Mouse (Mus musculus) CH12.LX (cell line): Measurements from ENCODE around the gene Arid1a. TPM values are rescaled to one million over a fixed set of nuclear protein-coding genes. Genes with fewer than 3 reads are reported as not detected.

Experiments used
- DNase-seq: peaks from one replicate; pipeline ENCODE4 v3.0.0-alpha.2; 2013; ENCODE audit errors: extremely low read depth
- H3K27ac ChIP-seq: 2 replicates; pipeline ENCODE4 v1.5.1; 2012; ENCODE audit warnings: low read depth, mild to moderate bottlenecking, control low read depth, moderate library complexity; ENCODE audit not compliant: insufficient read depth
- H3K27me3 ChIP-seq: replicated peaks from 2 replicates; pipeline ENCODE3; 2012; ENCODE audit warnings: inconsistent platforms
- H3K36me3 ChIP-seq, 2 experiments: replicated peaks in 1 of 2; 2 replicates each; pipeline versions ENCODE3 to v1.6.1; 2012; ENCODE audit warnings: inconsistent platforms in 1 of 2, low read length in 1 of 2, mild to moderate bottlenecking in 1 of 2, mixed read lengths in 1 of 2, moderate library complexity in 1 of 2; ENCODE audit not compliant: control insufficient read depth in 1 of 2, insufficient read depth in 1 of 2
- H3K4me1 ChIP-seq, 2 experiments: 2 replicates each; pipeline ENCODE4 v1.6.1; 2012; ENCODE audit warnings: inconsistent platforms in 1 of 2, moderate library complexity in 1 of 2; ENCODE audit not compliant: insufficient read depth in 2 of 2, control insufficient read depth in 1 of 2
- H3K4me2 ChIP-seq: 2 replicates; pipeline ENCODE4 v1.6.1; 2012; ENCODE audit warnings: low read depth, mild to moderate bottlenecking, control low read depth; ENCODE audit not compliant: poor library complexity, insufficient read depth, severe bottlenecking
- H3K4me3 ChIP-seq, 3 experiments: fragments of 150-350 bp in 1 of 3; sonication (generic) in 1 of 3; replicated peaks in 1 of 3; 2 replicates each; pipeline versions ENCODE3 to v1.5.1; 2011 to 2012; ENCODE audit warnings: low read depth in 2 of 3, low read length in 2 of 3, mild to moderate bottlenecking in 2 of 3, moderate library complexity in 2 of 3, control low read depth in 1 of 3, improper control_type of control experiment in 1 of 3, inconsistent platforms in 1 of 3, mixed read lengths in 1 of 3; ENCODE audit not compliant: poor library complexity in 1 of 3
- H3K79me2 ChIP-seq: replicated peaks from 2 replicates; pipeline ENCODE4 v1.6.1; 2012; ENCODE audit warnings: mild to moderate bottlenecking, moderate library complexity; ENCODE audit not compliant: control insufficient read depth, poor library complexity, insufficient read depth, severe bottlenecking; ENCODE audit errors: extremely low read depth
- H3K9ac ChIP-seq: 2 replicates; pipeline ENCODE4 v1.6.1; 2012; ENCODE audit warnings: low read depth, mild to moderate bottlenecking, control low read depth, moderate library complexity; ENCODE audit not compliant: insufficient read depth
- H3K9me3 ChIP-seq: replicated peaks from 2 replicates; pipeline ENCODE3; 2012; ENCODE audit warnings: low read length, inconsistent platforms, mixed read lengths
- BHLHE40 ChIP-seq: IDR thresholded peaks from 2 replicates; pipeline ENCODE4 v1.6.1; 2011; ENCODE audit warnings: mild to moderate bottlenecking, low read depth, low read length, improper control_type of control experiment
- CHD1 ChIP-seq: IDR thresholded peaks from 2 replicates; pipeline ENCODE4 v1.6.1; 2012; ENCODE audit warnings: low read depth, low read length, improper control_type of control experiment, inconsistent platforms
- CHD2 ChIP-seq: IDR thresholded peaks from 2 replicates; pipeline ENCODE4 v1.6.1; 2011; ENCODE audit warnings: low read length, improper control_type of control experiment
- CTCF ChIP-seq, 2 experiments: IDR thresholded peaks in 1 of 2; conservative IDR thresholded peaks in 1 of 2; 2 replicates each; pipeline ENCODE4 v1.5.1; 2011 to 2012; ENCODE audit warnings: low read depth in 2 of 2, low read length in 2 of 2, improper control_type of control experiment in 1 of 2, inconsistent platforms in 1 of 2, mild to moderate bottlenecking in 1 of 2, moderate library complexity in 1 of 2
- E2F4 ChIP-seq: IDR thresholded peaks from 2 replicates; pipeline ENCODE4 v1.6.1; 2011; ENCODE audit warnings: low read depth, low read length, improper control_type of control experiment; ENCODE audit not compliant: insufficient replicate concordance
- ELF1 ChIP-seq: IDR thresholded peaks from 2 replicates; pipeline ENCODE4 v1.6.1; 2014; ENCODE audit warnings: low read depth, mild to moderate bottlenecking, inconsistent platforms, low read length, improper control_type of control experiment
- EP300 ChIP-seq: IDR thresholded peaks from 2 replicates; pipeline ENCODE4 v1.6.1; 2011; ENCODE audit warnings: low read length, improper control_type of control experiment
- ETS1 ChIP-seq: conservative IDR thresholded peaks from 2 replicates; pipeline ENCODE4 v1.6.1; 2012; ENCODE audit warnings: low read depth, mild to moderate bottlenecking, inconsistent platforms, low read length, improper control_type of control experiment, moderate library complexity
- GABPA ChIP-seq: IDR thresholded peaks from 2 replicates; pipeline ENCODE4 v1.6.1; 2012; ENCODE audit warnings: low read depth, low read length, improper control_type of control experiment, inconsistent platforms; ENCODE audit not compliant: insufficient replicate concordance
- HCFC1 ChIP-seq: IDR thresholded peaks from 2 replicates; pipeline ENCODE4 v1.6.1; 2012; ENCODE audit warnings: low read depth, mild to moderate bottlenecking, inconsistent platforms, low read length, improper control_type of control experiment
- IRF4 ChIP-seq: IDR thresholded peaks from 2 replicates; pipeline ENCODE4 v1.6.1; 2014; ENCODE audit warnings: low read depth, mild to moderate bottlenecking, inconsistent platforms, low read length, improper control_type of control experiment
- JUN ChIP-seq: IDR thresholded peaks from 2 replicates; pipeline ENCODE4 v1.6.1; 2011; ENCODE audit warnings: low read depth, mild to moderate bottlenecking, low read length, improper control_type of control experiment, moderate library complexity; ENCODE audit not compliant: insufficient read depth
- JUND ChIP-seq: conservative IDR thresholded peaks from 2 replicates; pipeline ENCODE4 v1.6.1; 2011; ENCODE audit warnings: low read depth, low read length, improper control_type of control experiment
- KAT2A ChIP-seq: IDR thresholded peaks from 2 replicates; pipeline ENCODE4 v1.6.1; 2012; ENCODE audit warnings: low read length, improper control_type of control experiment, inconsistent platforms; ENCODE audit not compliant: insufficient replicate concordance
- MAFK ChIP-seq: IDR thresholded peaks from 2 replicates; pipeline ENCODE4 v1.6.1; 2011; ENCODE audit warnings: low read length, improper control_type of control experiment; ENCODE audit not compliant: insufficient replicate concordance
- MAX ChIP-seq: IDR thresholded peaks from 2 replicates; pipeline ENCODE4 v1.6.1; 2011; ENCODE audit warnings: low read length, improper control_type of control experiment
- MAZ ChIP-seq: IDR thresholded peaks from 2 replicates; pipeline ENCODE4 v1.6.1; 2012; ENCODE audit warnings: low read depth, mild to moderate bottlenecking, inconsistent platforms, low read length, improper control_type of control experiment, moderate library complexity
- MEF2A ChIP-seq: IDR thresholded peaks from 2 replicates; pipeline ENCODE4 v1.6.1; 2014; ENCODE audit warnings: low read depth, mild to moderate bottlenecking, inconsistent platforms, low read length, improper control_type of control experiment, borderline replicate concordance
- MXI1 ChIP-seq: IDR thresholded peaks from 2 replicates; pipeline ENCODE4 v1.6.1; 2011; ENCODE audit warnings: mild to moderate bottlenecking, low read depth, low read length, improper control_type of control experiment
- MYC ChIP-seq: IDR thresholded peaks from 2 replicates; pipeline ENCODE4 v1.6.1; 2011; ENCODE audit warnings: low read depth, mild to moderate bottlenecking, improper control_type of control experiment, low read length
- NELFE ChIP-seq: IDR thresholded peaks from 2 replicates; pipeline ENCODE4 v1.6.1; 2011; ENCODE audit warnings: low read depth, low read length, improper control_type of control experiment
- NRF1 ChIP-seq: IDR thresholded peaks from 2 replicates; pipeline ENCODE4 v1.6.1; 2014; ENCODE audit warnings: low read depth, mild to moderate bottlenecking, inconsistent platforms, low read length, improper control_type of control experiment, moderate library complexity
- PAX5 ChIP-seq: IDR thresholded peaks from 2 replicates; pipeline ENCODE4 v1.6.1; 2012; ENCODE audit warnings: low read length, inconsistent platforms, mixed read lengths
- POLR2A ChIP-seq: IDR thresholded peaks from 2 replicates; pipeline ENCODE4 v1.6.1; 2011; ENCODE audit warnings: low read depth, mild to moderate bottlenecking, improper control_type of control experiment, low read length
- POLR2AphosphoS2 ChIP-seq: IDR thresholded peaks from 2 replicates; pipeline ENCODE4 v1.6.1; 2011; ENCODE audit warnings: low read depth, low read length, improper control_type of control experiment
- RAD21 ChIP-seq: IDR thresholded peaks from 2 replicates; pipeline ENCODE4 v1.6.1; 2011; ENCODE audit warnings: low read depth, mild to moderate bottlenecking, low read length, improper control_type of control experiment, moderate library complexity
- RCOR1 ChIP-seq: conservative IDR thresholded peaks from 2 replicates; pipeline ENCODE4 v1.6.1; 2012; ENCODE audit warnings: low read depth, mild to moderate bottlenecking, inconsistent platforms, low read length, improper control_type of control experiment
- SIN3A ChIP-seq: IDR thresholded peaks from 2 replicates; pipeline ENCODE4 v1.6.1; 2012; ENCODE audit warnings: low read length, improper control_type of control experiment, inconsistent platforms
- SMC3 ChIP-seq: IDR thresholded peaks from 2 replicates; pipeline ENCODE4 v1.6.1; 2011; ENCODE audit warnings: low read depth, low read length, improper control_type of control experiment
- TBP ChIP-seq: conservative IDR thresholded peaks from 2 replicates; pipeline ENCODE4 v1.6.1; 2011; ENCODE audit warnings: low read depth, low read length, improper control_type of control experiment
- TCF12 ChIP-seq: IDR thresholded peaks from 2 replicates; pipeline ENCODE4 v1.6.1; 2014; ENCODE audit warnings: low read depth, mild to moderate bottlenecking, inconsistent platforms, low read length, improper control_type of control experiment
- UBTF ChIP-seq: IDR thresholded peaks from 2 replicates; pipeline ENCODE4 v1.6.1; 2012; ENCODE audit warnings: low read depth, mild to moderate bottlenecking, inconsistent platforms, low read length, improper control_type of control experiment, moderate library complexity
- USF1 ChIP-seq: IDR thresholded peaks from 2 replicates; pipeline ENCODE4 v1.6.1; 2014; ENCODE audit warnings: low read depth, mild to moderate bottlenecking, inconsistent platforms, low read length, improper control_type of control experiment
- USF2 ChIP-seq: conservative IDR thresholded peaks from 2 replicates; pipeline ENCODE4 v1.6.1; 2011; ENCODE audit warnings: low read depth, low read length, improper control_type of control experiment
- ZC3H11A ChIP-seq: IDR thresholded peaks from 2 replicates; pipeline ENCODE4 v1.6.1; 2012; ENCODE audit warnings: low read depth, mild to moderate bottlenecking, inconsistent platforms, low read length, improper control_type of control experiment
- ZKSCAN1 ChIP-seq: IDR thresholded peaks from 2 replicates; pipeline ENCODE4 v1.6.1; 2012; ENCODE audit warnings: low read depth, inconsistent platforms, low read length, improper control_type of control experiment, borderline replicate concordance
- ZMIZ1 ChIP-seq: IDR thresholded peaks from 2 replicates; pipeline ENCODE4 v1.6.1; 2012; ENCODE audit warnings: low read depth, mild to moderate bottlenecking, inconsistent platforms, low read length, improper control_type of control experiment
- ZNF384 ChIP-seq: IDR thresholded peaks from 2 replicates; pipeline ENCODE4 v1.6.1; 2012; ENCODE audit warnings: low read depth, low read length, improper control_type of control experiment, inconsistent platforms
- dilution Hi-C: fragments of 300-500 bp; cut with MboI; formaldehyde crosslinking; loops from 2 replicates; pipeline ENCODE4 v1.14.3; 2020; ENCODE audit warnings: low sequenced_read_pairs; ENCODE audit not compliant: extremely low pct_unique_long_range_greater_than_20kb, extremely low pct_ligation_motif_present
- in situ Hi-C: fragments of 300-500 bp; cut with MboI; formaldehyde crosslinking; loops from 3 replicates; pipeline ENCODE4 v1.14.3; 2019; ENCODE audit warnings: low sequenced_read_pairs, low pct_ligation_motif_present, low pct_unique_long_range_greater_than_20kb, mixed read lengths
- polyA plus RNA-seq: library from polyadenylated mRNA; unstranded; fragments of >175 nt; gene quantifications from 2 replicates; pipeline ENCODE4 v1.2.1, GENCODE M21; 2012; ENCODE audit warnings: low read depth; ENCODE audit not compliant: insufficient read length
- total RNA-seq, 2 experiments: library from RNA; depleted of rRNA; stranded (reverse); fragments of 300-350 nt in 1 of 2; fragments of >200 nt in 1 of 2; gene quantifications; 2 replicates each; pipeline ENCODE4 v1.2.3; 2012 to 2014

Arid1a gene
- total and polyA plus RNA-seq, 3 experiments = 6.4 to 47.1 (median 19.1) TPM

- DNase-seq = peak; percentile 60
- H3K4me2 ChIP-seq = peak overlapping the region; percentile 86
- no peaks in the 10 kb centered on the region for H3K9me3 ChIP-seq
- H3K27me3 ChIP-seq = no peaks in the 10 kb centered on the region
- TF ChIP-seq POLR2AphosphoS2 (no peak), ELF1 (0 out of 2 replicates have a peak, but pooled peaks have one; percentile 41), PAX5 (no peak), IRF4 (no peak), MAFK (0 out of 2 replicates have a peak, but pooled peaks have one; percentile 18), MEF2A (peak; percentile 70), HCFC1 (no peak), MAX (peak; percentile 83), ZC3H11A (no peak), UBTF (no peak), RCOR1 (no peak), POLR2A (peak; percentile 24; the same call in 1 of the 2 replicates), ZNF384 (no peak), KAT2A (no peak), CHD2 (no peak; the same call in 1 of the 2 replicates), TCF12 (peak; percentile 44), JUND (no peak), JUN (no peak), RAD21 (no peak), MXI1 (peak; percentile 91), EP300 (0 out of 2 replicates have a peak, but pooled peaks have one; percentile 33), SMC3 (no peak), CTCF (conservative IDR thresholded peaks at IDR 0.05 in 1 of 2, IDR thresholded peaks at IDR 0.05 in 1 of 2; ENCODE audit: low read depth in 2 of 2, low read length in 2 of 2) (no peak), MAZ (no peak), BHLHE40 (0 out of 2 replicates have a peak, but pooled peaks have one; percentile 43), USF1 (no peak), ETS1 (0 out of 2 replicates have a peak, but pooled peaks have one; percentile 14), GABPA (no peak), CHD1 (peak; percentile 88), ZMIZ1 (no peak), SIN3A (peak; percentile 90), ZKSCAN1 (no peak), USF2 (no peak), E2F4 (no peak), TBP (no peak), MYC (peak; percentile 87), NRF1 (peak; percentile 9; the same call in 1 of the 2 replicates), NELFE (no peak)
- in situ Hi-C loops = loop anchor here (5.0 kb wide), 1 partner anchor 168 kb away; no protein-coding TSS in a partner anchor
- H3K9ac ChIP-seq = peak overlapping the region; percentile 71
- no peaks in the 10 kb centered on the region for H3K79me2 ChIP-seq
- dilution Hi-C loops = no loop called here
- peaks cover 25 to 64% of the 10 kb centered on the region in 2 experiments for H3K4me1 ChIP-seq
- H3K36me3 ChIP-seq = peaks cover 3 to 16% of the 10 kb centered on the region in 2 experiments
- peak overlapping the region in 2 of 3 experiments; percentile 36 to 51 for H3K4me3 ChIP-seq
- peak overlapping the region; percentile 83 for H3K27ac ChIP-seq
These were observed 96.9 kb downstream of the Arid1a start for GRCm38 (mm10) chr4:133659497-133660192.
